Mouse (Mus musculus): Measurements from ENCODE around the gene Kcnk10. TPM values are rescaled to one million over a fixed set of nuclear protein-coding genes. Genes with fewer than 3 reads are reported as not detected.
"Not testable (repeated sequence)": the region's sequence is repeated elsewhere in the genome, so short reads cannot be mapped to it uniquely, and the experiment has no call there.

Kcnk10 gene
- 0.13 TPM in 1 of 2 replicates, not detected in the other for polyA plus RNA-seq (2015; fragmentation: Nextera tagmentation; extraction: Ambion mirVana)

DNA sequence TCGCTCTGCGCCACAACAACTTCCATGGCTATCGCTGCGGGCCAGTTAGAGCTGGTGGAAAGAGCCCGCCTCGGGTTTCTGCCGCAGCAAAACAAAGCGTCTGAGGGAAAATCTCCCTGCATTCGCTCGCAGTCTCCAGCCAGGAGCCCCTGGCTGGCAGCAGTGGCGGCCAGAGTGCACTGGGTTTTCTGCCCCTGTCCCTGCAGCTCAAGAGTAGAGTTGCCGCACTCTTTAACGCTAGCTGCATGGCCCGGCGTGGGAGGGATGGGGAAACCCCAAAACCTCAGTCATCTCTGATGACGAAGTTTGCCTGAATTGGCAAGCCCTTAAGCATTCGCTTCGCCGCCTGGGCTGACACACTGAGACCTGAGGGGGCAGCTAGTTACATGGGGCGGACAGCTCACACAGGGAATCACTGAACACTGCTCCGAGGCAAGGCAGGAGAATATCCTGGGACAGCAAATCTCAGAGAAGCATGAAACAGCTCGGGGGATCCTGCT, at the start of gene Kcnk10:
TSS of gene Kcnk10 (minus strand) at position 450 of the 500 bp plus-strand sequence.
- WGBS (ENCODE audit: insufficient replicate concordance) = 4% methylated on average over 22 of the region's 22 CpGs
- Histone ChIP-seq H3K36me3 (replicated peaks; ENCODE audit: insufficient read depth, low read length) (no peaks in the 10 kb centered on the region), H3K27ac (ENCODE audit: low read depth) (no peak within 1 kb of the TSS), H3K27me3 (ENCODE audit: insufficient read depth, low read length) (peaks cover 59% of the 10 kb centered on the region), H3K4me3 (ENCODE audit: low read depth, low read length) (no peak within 1 kb of the TSS), H3K9me3 (ENCODE audit: low read length) (no peaks in the 10 kb centered on the region), H3K4me2 (ENCODE audit: low read depth, low read length) (no peak within 1 kb of the TSS), H3K9ac (replicated peaks) (no peak within 1 kb of the TSS), H3K4me1 (ENCODE audit: insufficient read depth) (no peaks in the 10 kb centered on the region)
- no peak for TF ChIP-seq CTCF (IDR thresholded peaks at IDR 0.05; ENCODE audit: low read depth)
- no peak for TF ChIP-seq EP300 (IDR thresholded peaks at IDR 0.05; ENCODE audit: low read depth)
- ATAC-seq (no peak), DNase-seq (no peak)

DNA sequence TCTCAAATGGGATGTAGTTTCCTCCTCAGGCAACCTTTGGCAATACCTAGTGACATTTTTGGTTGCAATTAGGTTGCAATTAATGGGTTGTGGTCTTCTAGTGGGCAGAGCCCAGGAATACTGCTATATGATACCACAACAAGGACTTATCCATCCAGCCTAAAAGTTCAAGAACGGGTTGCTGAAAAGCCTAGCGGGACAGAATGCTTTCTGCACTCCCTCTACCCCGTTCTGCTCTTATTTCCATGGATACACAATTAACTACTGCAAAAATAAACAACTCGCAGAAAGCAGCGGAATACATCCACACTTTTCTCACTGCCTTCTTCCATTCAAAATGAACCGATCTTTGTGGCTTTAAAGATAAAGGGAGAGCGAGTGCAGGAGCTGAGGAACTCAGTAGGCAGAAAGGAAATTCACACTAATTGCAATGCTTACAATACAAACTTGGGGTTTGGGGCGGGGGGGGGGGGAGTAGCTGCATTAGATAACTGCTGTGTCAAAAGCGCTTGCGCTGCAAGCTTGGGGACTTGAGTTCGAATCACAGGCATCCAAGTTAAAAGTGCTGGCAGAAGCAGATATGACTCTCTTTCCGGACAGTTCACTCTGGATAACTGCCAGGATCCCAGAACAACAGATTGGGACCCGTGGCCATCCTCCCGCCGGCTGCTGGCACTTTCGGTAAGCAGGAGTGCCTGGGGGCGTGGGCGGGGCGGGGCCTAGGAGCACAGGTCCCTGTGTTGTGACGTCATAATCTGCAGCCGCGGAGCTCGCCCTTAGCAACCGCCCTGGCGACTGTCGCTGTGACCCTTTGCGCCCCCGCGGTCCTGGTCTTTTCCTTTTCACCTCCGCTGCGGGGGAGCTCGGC, 49.5 kb upstream of the Kcnk10 start, which contains the start of gene Spata7:
TSS of gene Spata7 (plus strand) at position 766 of the 868 bp plus-strand sequence.
- no peaks in the 10 kb centered on the region for H3K36me3 ChIP-seq (replicated peaks; ENCODE audit: insufficient read depth, low read length)
- DNase-seq = peak; percentile 90
- H3K9me3 ChIP-seq (ENCODE audit: low read length) = no peaks in the 10 kb centered on the region
- H3K27ac ChIP-seq (ENCODE audit: low read depth) = no peak within 1 kb of the TSS
- WGBS (ENCODE audit: insufficient replicate concordance) = 3% methylated on average over 32 of the region's 32 CpGs
- peak within 1 kb of the TSS; percentile 81 for H3K4me3 ChIP-seq (ENCODE audit: low read depth, low read length)
- TF ChIP-seq EP300 (IDR thresholded peaks at IDR 0.05; ENCODE audit: low read depth) (no peak), CTCF (IDR thresholded peaks at IDR 0.05; ENCODE audit: low read depth) (no peak)
- H3K4me2 ChIP-seq (ENCODE audit: low read depth, low read length) = peak within 1 kb of the TSS; percentile 89
- H3K9ac ChIP-seq (replicated peaks) = peak within 1 kb of the TSS; percentile 74
- peaks cover 4% of the 10 kb centered on the region for H3K4me1 ChIP-seq (ENCODE audit: insufficient read depth)
- H3K27me3 ChIP-seq (ENCODE audit: insufficient read depth, low read length) = no peaks in the 10 kb centered on the region
- peak; percentile 99 for ATAC-seq

DNA sequence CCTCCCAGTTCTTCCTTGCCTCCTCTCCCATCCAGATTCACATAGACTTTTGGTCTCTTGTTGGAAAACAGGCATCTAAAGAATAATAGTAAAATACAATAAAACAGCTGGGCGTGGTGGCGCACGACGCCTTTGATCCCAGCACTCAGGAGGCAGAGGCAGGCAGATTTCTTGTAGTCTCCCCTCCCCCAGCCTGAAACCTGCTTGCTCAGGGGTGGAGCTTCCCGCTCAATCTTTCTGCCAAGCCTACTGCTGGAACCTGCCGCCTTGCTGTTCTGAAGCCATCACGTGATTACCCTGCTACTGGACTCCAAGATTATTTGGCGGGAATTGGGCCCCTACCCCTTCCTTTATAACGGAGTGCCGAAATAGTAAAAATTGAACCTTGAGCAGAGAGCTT, 45.2 kb upstream of the Kcnk10 start:
- not testable (repeated sequence) for ATAC-seq; H3K36me3 ChIP-seq (replicated peaks; ENCODE audit: insufficient read depth, low read length); DNase-seq; H3K9me3 ChIP-seq (ENCODE audit: low read length); H3K27me3 ChIP-seq (ENCODE audit: insufficient read depth, low read length); H3K4me2 ChIP-seq (ENCODE audit: low read depth, low read length); H3K9ac ChIP-seq (replicated peaks); H3K4me1 ChIP-seq (ENCODE audit: insufficient read depth); H3K27ac ChIP-seq (ENCODE audit: low read depth); H3K4me3 ChIP-seq (ENCODE audit: low read depth, low read length)
- WGBS (ENCODE audit: insufficient replicate concordance) = 75% methylated on average over 10 of the region's 10 CpGs

DNA sequence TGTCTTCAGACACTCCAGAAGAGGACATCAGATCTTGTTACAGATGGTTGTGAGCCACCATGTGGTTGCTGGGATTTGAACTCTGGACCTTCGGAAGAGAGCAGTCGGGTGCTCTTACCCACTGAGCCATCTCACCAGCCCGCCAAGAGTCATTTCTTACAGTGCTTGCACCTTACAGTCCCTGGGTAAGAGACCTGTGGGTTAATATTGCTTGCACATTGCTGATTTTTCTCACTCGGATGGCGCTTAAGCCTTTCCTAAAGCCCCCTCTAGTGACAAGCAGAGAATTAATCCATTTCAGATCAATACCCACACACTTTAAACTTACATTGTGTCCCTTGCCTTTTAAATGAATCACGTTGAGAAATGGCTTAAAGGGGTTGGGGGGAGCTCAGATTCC, 42.8 kb upstream of the Kcnk10 start:
- not testable (repeated sequence) for ATAC-seq, DNase-seq
- WGBS (ENCODE audit: insufficient replicate concordance) = 49% methylated on average over 6 of the region's 6 CpGs

DNA sequence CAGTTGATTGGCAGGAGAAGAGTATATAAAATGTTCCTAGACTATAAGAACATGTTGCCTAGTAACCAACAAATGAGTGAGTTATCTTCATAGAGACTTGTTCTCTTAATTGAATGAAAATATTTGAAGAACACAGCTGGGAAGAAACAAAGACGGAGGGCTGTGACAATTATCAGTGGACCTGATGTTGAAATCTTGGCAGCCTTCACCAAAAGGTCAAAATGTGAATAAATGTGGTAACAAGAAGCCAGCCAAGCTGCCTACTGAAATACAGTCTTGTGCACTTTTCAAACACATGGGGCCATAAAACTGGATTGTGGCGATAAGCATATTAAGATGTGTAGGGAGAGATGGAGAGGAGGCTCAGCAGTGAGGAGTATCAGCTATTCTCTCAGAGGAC, 41.4 kb upstream of the Kcnk10 start:
- no peak overlapping the region for H3K4me3 ChIP-seq (ENCODE audit: low read depth, low read length)
- 79% methylated on average over 2 of the region's 2 CpGs for WGBS (ENCODE audit: insufficient replicate concordance)
- H3K27ac ChIP-seq (ENCODE audit: low read depth) = no peak overlapping the region
- H3K9ac ChIP-seq (replicated peaks) = no peak overlapping the region
- TF ChIP-seq CTCF (IDR thresholded peaks at IDR 0.05; ENCODE audit: low read depth) (no peak), EP300 (IDR thresholded peaks at IDR 0.05; ENCODE audit: low read depth) (no peak)
- no peaks in the 10 kb centered on the region for H3K4me1 ChIP-seq (ENCODE audit: insufficient read depth)
- H3K27me3 ChIP-seq (ENCODE audit: insufficient read depth, low read length) = no peaks in the 10 kb centered on the region
- H3K9me3 ChIP-seq (ENCODE audit: low read length) = no peaks in the 10 kb centered on the region
- ATAC-seq (no peak), DNase-seq (no peak)
- H3K4me2 ChIP-seq (ENCODE audit: low read depth, low read length) = no peak overlapping the region
- no peaks in the 10 kb centered on the region for H3K36me3 ChIP-seq (replicated peaks; ENCODE audit: insufficient read depth, low read length)

More for the DNA sequence above, 42.8 kb upstream of the Kcnk10 start:
- H3K9me3 ChIP-seq (ENCODE audit: low read length); H3K27ac ChIP-seq (ENCODE audit: low read depth); H3K4me1 ChIP-seq (ENCODE audit: insufficient read depth); H3K4me2 ChIP-seq (ENCODE audit: low read depth, low read length); H3K36me3 ChIP-seq (replicated peaks; ENCODE audit: insufficient read depth, low read length); H3K4me3 ChIP-seq (ENCODE audit: low read depth, low read length); H3K27me3 ChIP-seq (ENCODE audit: insufficient read depth, low read length); H3K9ac ChIP-seq (replicated peaks): not testable (repeated sequence)
- TF ChIP-seq CTCF (IDR thresholded peaks at IDR 0.05; ENCODE audit: low read depth) = peak; percentile 17; the same call in 1 of the 2 replicates

DNA sequence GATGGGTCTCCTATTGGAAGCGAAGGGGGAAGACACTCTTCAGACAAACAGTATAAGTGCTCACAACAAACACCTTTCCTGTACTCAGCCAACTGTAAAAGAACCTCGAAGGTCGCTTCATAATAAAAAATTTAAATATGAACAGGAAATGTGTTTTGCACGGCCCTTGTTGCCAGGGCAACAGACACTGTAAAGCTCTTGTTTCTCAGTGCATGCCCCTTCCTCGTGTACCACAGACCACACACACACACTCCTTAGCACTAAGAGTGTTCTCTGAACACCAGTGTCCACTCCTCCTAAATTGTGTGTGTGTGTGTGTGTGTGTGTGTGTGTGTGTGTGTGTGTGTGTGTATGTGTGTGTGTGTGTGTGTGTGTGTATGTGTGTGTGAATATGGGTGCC, 37.6 kb upstream of the Kcnk10 start:
- TF ChIP-seq EP300 (IDR thresholded peaks at IDR 0.05; ENCODE audit: low read depth) = no peak
- no peak for TF ChIP-seq CTCF (IDR thresholded peaks at IDR 0.05; ENCODE audit: low read depth)
- H3K27ac ChIP-seq (ENCODE audit: low read depth) = no peak overlapping the region
- no peaks in the 10 kb centered on the region for H3K36me3 ChIP-seq (replicated peaks; ENCODE audit: insufficient read depth, low read length)
- no peaks in the 10 kb centered on the region for H3K4me1 ChIP-seq (ENCODE audit: insufficient read depth)
- H3K4me3 ChIP-seq (ENCODE audit: low read depth, low read length) = no peak overlapping the region
- WGBS (ENCODE audit: insufficient replicate concordance) = 32% methylated on average over 5 of the region's 5 CpGs
- no peaks in the 10 kb centered on the region for H3K9me3 ChIP-seq (ENCODE audit: low read length)
- no peak for ATAC-seq
- H3K27me3 ChIP-seq (ENCODE audit: insufficient read depth, low read length) = no peaks in the 10 kb centered on the region
- H3K4me2 ChIP-seq (ENCODE audit: low read depth, low read length) = no peak overlapping the region
- no peak for DNase-seq
- H3K9ac ChIP-seq (replicated peaks) = no peak overlapping the region

Measured in liver, postnatal 0 days (tissue).